Mouse (Mus musculus) liver, adult 2 months (tissue): ENCODE measurements around the gene Upk3bl.

Source experiments
- CTCF ChIP-seq: fragments of 200-500 bp; IDR thresholded peaks from 2 replicates; pipeline ENCODE4 v1.5.1; 2011; ENCODE audit warnings: low read depth, low read length, control low read depth
- POLR2A ChIP-seq: fragments of 200-500 bp; IDR thresholded peaks from 2 replicates; pipeline ENCODE4 v1.6.1; 2011; ENCODE audit warnings: low read length, control low read depth; ENCODE audit not compliant: insufficient read depth; ENCODE audit errors: extremely low read depth

- TF ChIP-seq CTCF, result no peak
- no peak for TF ChIP-seq POLR2A
Observed at GRCm38 (mm10) chr5:136091927-136092326, 37.6 kb downstream of the Upk3bl start.
